In genomic region chr11:78247012-78247348, GRCm38 (mm10) we compare ENCODE assay signal across 10 mouse cellular contexts. TPM values are rescaled to one million over a fixed set of nuclear protein-coding genes. Genes with fewer than 3 reads are reported as not detected.
DNase-seq lines count a peak whose midpoint lies in the region; ATAC-seq and TF ChIP-seq lines count a peak whose summit lies in the region.
"Had no signal": no experiment of that assay in that cellular context is flagged by ENCODE, and none has a peak within 500 bp of the region (broad histone marks: within the 10 kb centered on the region; RNA-seq: fewer than 3 reads in every experiment).

No protein-coding gene starts in this region.

- H3K4me1 ChIP-seq in kidney, embryonic 14.5 days (ENCODE audit: control insufficient read depth, insufficient read depth, low read length): peaks cover 21% of the 10 kb centered on the region
- H3K4me1 ChIP-seq in cortical plate, adult 2 months (ENCODE audit: control insufficient read depth, insufficient read depth, low read length): peaks cover 3% of the 10 kb centered on the region; the same call in 1 of the 2 replicates
- H3K4me1 ChIP-seq in hindbrain, embryonic 13.5 days (replicated peaks): peaks cover 61% of the 10 kb centered on the region
- H3K4me1 ChIP-seq in midbrain, embryonic 14.5 days (ENCODE audit: control insufficient read depth, insufficient read depth, low read length): peaks cover 27% of the 10 kb centered on the region

- H3K27me3 ChIP-seq in kidney, embryonic 14.5 days (ENCODE audit: control insufficient read depth, insufficient read depth, low read length): no peaks in the 10 kb centered on the region
- H3K27me3 ChIP-seq in hindbrain, embryonic 13.5 days: no peaks in the 10 kb centered on the region
- no peaks in the 10 kb centered on the region for H3K27me3 ChIP-seq in midbrain, embryonic 14.5 days (ENCODE audit: control insufficient read depth, insufficient read depth, low read length)

- no peak overlapping the region for H3K9ac ChIP-seq in kidney, embryonic 14.5 days (ENCODE audit: low read depth, low read length)
- peak overlapping the region; percentile 46; the same call in 1 of the 2 replicates for H3K9ac ChIP-seq in hindbrain, embryonic 13.5 days
- H3K9ac ChIP-seq in midbrain, embryonic 14.5 days (replicated peaks; ENCODE audit: low read length): no peak overlapping the region

- H3K4me3 ChIP-seq in kidney, embryonic 14.5 days (ENCODE audit: low read length): peak overlapping the region; percentile 87; the same call in 1 of the 2 replicates
- peak overlapping the region; percentile 87; the same call in 1 of the 2 replicates for H3K4me3 ChIP-seq in cortical plate, adult 2 months (ENCODE audit: insufficient read depth, low read length)
- peak overlapping the region; percentile 71 for H3K4me3 ChIP-seq in hindbrain, embryonic 13.5 days
- peak overlapping the region; percentile 85; the same call in 1 of the 2 replicates for H3K4me3 ChIP-seq in midbrain, embryonic 14.5 days (replicated peaks; ENCODE audit: low read depth, low read length)

- no peak for TF ChIP-seq POLR2A in cortical plate, adult 2 months (IDR thresholded peaks at IDR 0.05; ENCODE audit: extremely low read depth, insufficient read depth, low read length)

- no peaks in the 10 kb centered on the region for H3K9me3 ChIP-seq in kidney, embryonic 14.5 days (ENCODE audit: control insufficient read depth, low read length)
- no peaks in the 10 kb centered on the region for H3K9me3 ChIP-seq in hindbrain, embryonic 13.5 days
- H3K9me3 ChIP-seq in midbrain, embryonic 14.5 days (ENCODE audit: control insufficient read depth, low read length): no peaks in the 10 kb centered on the region

- no peak for DNase-seq in kidney, adult 9 months
- no peak for DNase-seq in midbrain, embryonic 14.5 days
- no peak for DNase-seq in layer of hippocampus, adult 8-10 months (ENCODE audit: low spot score in 2 of 2)
- no peak for DNase-seq in cerebellum, adult 18-20 months
- DNase-seq: cerebellum, adult 2 months; right cerebral cortex, postnatal 25 days had no signal

- TF ChIP-seq CTCF in cortical plate, adult 2 months (IDR thresholded peaks at IDR 0.05; ENCODE audit: extremely low read depth, insufficient read depth, low read length): no peak

- WGBS in kidney, embryonic 14.5 days: 69% methylated on average over 3 of the region's 3 CpGs
- 83% methylated on average over 3 of the region's 3 CpGs for WGBS in hindbrain, embryonic 13.5 days
- 88% methylated on average over 3 of the region's 3 CpGs for WGBS in midbrain, embryonic 14.5 days

- H3K36me3 ChIP-seq in kidney, embryonic 14.5 days (ENCODE audit: control insufficient read depth, insufficient read depth, low read length): peaks cover 22% of the 10 kb centered on the region
- peaks cover 24% of the 10 kb centered on the region for H3K36me3 ChIP-seq in hindbrain, embryonic 13.5 days
- peaks cover 14% of the 10 kb centered on the region for H3K36me3 ChIP-seq in midbrain, embryonic 14.5 days (ENCODE audit: control insufficient read depth, insufficient read depth, low read length)

- no peak for ATAC-seq in kidney, embryonic 14.5 days (ENCODE audit: low FRiP score, low TSS enrichment)
- no peak for ATAC-seq in hindbrain, embryonic 13.5 days (ENCODE audit: low FRiP score)
- no peak for ATAC-seq in midbrain, embryonic 14.5 days (ENCODE audit: low FRiP score, low TSS enrichment)
- no peak for ATAC-seq in granulocyte monocyte progenitor cell, adult 5-6 weeks (replicated peaks; ENCODE audit: poor library complexity, severe bottlenecking)

- peak overlapping the region; percentile 50 for H3K4me2 ChIP-seq in kidney, embryonic 14.5 days (replicated peaks; ENCODE audit: low read depth, low read length)
- peak overlapping the region; percentile 91 for H3K4me2 ChIP-seq in hindbrain, embryonic 13.5 days
- peak overlapping the region; percentile 90 for H3K4me2 ChIP-seq in midbrain, embryonic 14.5 days (ENCODE audit: low read length)

- no peak overlapping the region for H3K27ac ChIP-seq in kidney, embryonic 14.5 days (ENCODE audit: low read depth, low read length)
- H3K27ac ChIP-seq in cortical plate, adult 2 months (ENCODE audit: insufficient read depth, low read length): no peak overlapping the region
- no peak overlapping the region for H3K27ac ChIP-seq in hindbrain, embryonic 13.5 days
- no peak overlapping the region for H3K27ac ChIP-seq in midbrain, embryonic 14.5 days (replicated peaks; ENCODE audit: low read depth, low read length)

RNA-seq across cellular contexts. Expression of gene Supt6, which starts 1.2 kb away (rescaled TPM):
- polyA plus RNA-seq in kidney, embryonic 14.5 days (2014; fragmentation: Nextera tagmentation; extraction: Ambion mirVana): 13.5 and 26.0 TPM in 2 replicates
- polyA plus RNA-seq in cortical plate, adult 2 months (2012; rRNA removed): 39.9 and 40.1 TPM in 2 replicates
- polyA plus RNA-seq in hindbrain, embryonic 13.5 days (2015; fragmentation: Nextera tagmentation; extraction: Ambion mirVana): 29.9 and 30.1 TPM in 2 replicates
- polyA plus RNA-seq in midbrain, embryonic 14.5 days (2014; fragmentation: Nextera tagmentation; extraction: Ambion mirVana): 21.2 and 29.5 TPM in 2 replicates
- 39.3 and 42.7 TPM in 2 replicates for total RNA-seq in granulocyte monocyte progenitor cell, adult 5-6 weeks (2014; fragmentation: Nextera tagmentation)
- 35.2 and 41.1 TPM in 2 replicates for total RNA-seq in granulocyte monocyte progenitor cell, adult 5-6 weeks (2017)
- 100 to 1,000 TPM; 124 to 126 (median 125) TPM for total RNA-seq in layer of hippocampus, adult 8-10 months (2022)

RNA-seq across cellular contexts. Expression of gene Sdf2, which starts 1.4 kb away (rescaled TPM):
- 81.3 and 95.2 TPM in 2 replicates for polyA plus RNA-seq in kidney, embryonic 14.5 days (2014; fragmentation: Nextera tagmentation; extraction: Ambion mirVana)
- polyA plus RNA-seq in cortical plate, adult 2 months (2012; rRNA removed): 111 and 115 TPM in 2 replicates
- 87.1 and 87.8 TPM in 2 replicates for polyA plus RNA-seq in hindbrain, embryonic 13.5 days (2015; fragmentation: Nextera tagmentation; extraction: Ambion mirVana)
- 84.5 and 99.1 TPM in 2 replicates for polyA plus RNA-seq in midbrain, embryonic 14.5 days (2014; fragmentation: Nextera tagmentation; extraction: Ambion mirVana)
- 76.9 and 79.6 TPM in 2 replicates for total RNA-seq in granulocyte monocyte progenitor cell, adult 5-6 weeks (2014; fragmentation: Nextera tagmentation)
- 41.4 and 48.8 TPM in 2 replicates for total RNA-seq in granulocyte monocyte progenitor cell, adult 5-6 weeks (2017)
- 10 to 100 TPM; 61.6 to 67.7 (median 62.3) TPM for total RNA-seq in layer of hippocampus, adult 8-10 months (2022)

RNA-seq across cellular contexts. Expression of gene 2610507B11Rik, which starts 14.6 kb away (rescaled TPM):
- polyA plus RNA-seq in kidney, embryonic 14.5 days (2014; fragmentation: Nextera tagmentation; extraction: Ambion mirVana): 75.1 and 109 TPM in 2 replicates
- polyA plus RNA-seq in cortical plate, adult 2 months (2012; rRNA removed): 101 and 103 TPM in 2 replicates
- polyA plus RNA-seq in hindbrain, embryonic 13.5 days (2015; fragmentation: Nextera tagmentation; extraction: Ambion mirVana): 64.9 and 67.2 TPM in 2 replicates
- polyA plus RNA-seq in midbrain, embryonic 14.5 days (2014; fragmentation: Nextera tagmentation; extraction: Ambion mirVana): 52.8 and 72.1 TPM in 2 replicates
- 67.9 and 73.6 TPM in 2 replicates for total RNA-seq in granulocyte monocyte progenitor cell, adult 5-6 weeks (2014; fragmentation: Nextera tagmentation)
- 70.6 and 76.0 TPM in 2 replicates for total RNA-seq in granulocyte monocyte progenitor cell, adult 5-6 weeks (2017)
- total RNA-seq in layer of hippocampus, adult 8-10 months (2022): 100 to 1,000 TPM; 181 to 208 (median 193) TPM

RNA-seq across cellular contexts. Expression of gene BC030499, which starts 43.7 kb away (rescaled TPM):
- 0.10 and 0.47 TPM in 2 replicates for polyA plus RNA-seq in kidney, embryonic 14.5 days (2014; fragmentation: Nextera tagmentation; extraction: Ambion mirVana)
- 31.8 and 39.1 TPM in 2 replicates for polyA plus RNA-seq in cortical plate, adult 2 months (2012; rRNA removed)
- 0.19 and 0.49 TPM in 2 replicates for polyA plus RNA-seq in hindbrain, embryonic 13.5 days (2015; fragmentation: Nextera tagmentation; extraction: Ambion mirVana)
- 0.15 and 0.34 TPM in 2 replicates for polyA plus RNA-seq in midbrain, embryonic 14.5 days (2014; fragmentation: Nextera tagmentation; extraction: Ambion mirVana)
- total RNA-seq in granulocyte monocyte progenitor cell, adult 5-6 weeks (2014; fragmentation: Nextera tagmentation): 2.3 TPM in 1 of 2 replicates, not detected in the other
- not detected in 2 replicates for total RNA-seq in granulocyte monocyte progenitor cell, adult 5-6 weeks (2017)
- 10 to 100 TPM in 1 of 4 experiments, 1 to 10 TPM in 3; 4.3 to 11.8 (median 7.3) TPM for total RNA-seq in layer of hippocampus, adult 8-10 months (2022)

RNA-seq across cellular contexts. Expression of gene Proca1, which starts 53.8 kb away (rescaled TPM):
- polyA plus RNA-seq in kidney, embryonic 14.5 days (2014; fragmentation: Nextera tagmentation; extraction: Ambion mirVana): 3.4 and 4.1 TPM in 2 replicates
- 6.2 TPM in 2 replicates for polyA plus RNA-seq in cortical plate, adult 2 months (2012; rRNA removed)
- polyA plus RNA-seq in hindbrain, embryonic 13.5 days (2015; fragmentation: Nextera tagmentation; extraction: Ambion mirVana): 2.5 and 3.3 TPM in 2 replicates
- polyA plus RNA-seq in midbrain, embryonic 14.5 days (2014; fragmentation: Nextera tagmentation; extraction: Ambion mirVana): 0.97 and 1.0 TPM in 2 replicates
- not detected in 2 replicates for total RNA-seq in granulocyte monocyte progenitor cell, adult 5-6 weeks (2014; fragmentation: Nextera tagmentation)
- not detected in 2 replicates for total RNA-seq in granulocyte monocyte progenitor cell, adult 5-6 weeks (2017)
- total RNA-seq in layer of hippocampus, adult 8-10 months (2022): 1 to 10 TPM; 3.9 to 5.9 (median 4.9) TPM
